Mouse (Mus musculus): Measurements from ENCODE around the gene Myh7.

DNA sequence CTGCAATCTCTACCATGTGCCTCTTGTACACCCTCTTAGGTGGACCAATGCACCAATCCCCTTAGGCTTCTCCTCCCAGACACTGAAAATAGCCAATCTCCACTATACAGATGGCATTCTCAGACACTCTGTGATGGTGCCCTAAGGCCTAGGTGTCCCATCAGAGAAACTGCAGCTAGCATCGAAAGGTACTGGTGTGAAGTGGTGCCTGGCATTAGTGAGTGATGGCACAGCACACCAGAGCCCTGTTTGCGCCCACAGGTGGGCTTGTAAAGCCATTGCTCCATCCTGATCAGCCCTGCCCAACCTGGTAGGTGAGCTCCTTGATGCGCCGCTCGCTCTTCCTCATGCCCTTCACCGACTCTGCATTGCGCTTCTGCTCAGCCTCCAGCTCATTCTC is 50.5 kb downstream of the Myh7 start:
- TF ChIP-seq EP300 (IDR thresholded peaks at IDR 0.05; ENCODE audit: low read depth) (no peak), CTCF (IDR thresholded peaks at IDR 0.05; ENCODE audit: low read depth) (no peak)

All from heart, postnatal 0 days (tissue).